Mouse (Mus musculus) ES-Bruce4 (cell line): ENCODE measurements around the gene Cage1.

Experiments
- CTCF ChIP-seq: IDR thresholded peaks from one replicate; pipeline ENCODE4 v1.8.1; 2011; ENCODE audit warnings: low read depth, low read length
- POLR2A ChIP-seq: IDR thresholded peaks from one replicate; pipeline ENCODE4 v1.8.1; 2011; ENCODE audit warnings: low read length; ENCODE audit not compliant: insufficient read depth

DNA sequence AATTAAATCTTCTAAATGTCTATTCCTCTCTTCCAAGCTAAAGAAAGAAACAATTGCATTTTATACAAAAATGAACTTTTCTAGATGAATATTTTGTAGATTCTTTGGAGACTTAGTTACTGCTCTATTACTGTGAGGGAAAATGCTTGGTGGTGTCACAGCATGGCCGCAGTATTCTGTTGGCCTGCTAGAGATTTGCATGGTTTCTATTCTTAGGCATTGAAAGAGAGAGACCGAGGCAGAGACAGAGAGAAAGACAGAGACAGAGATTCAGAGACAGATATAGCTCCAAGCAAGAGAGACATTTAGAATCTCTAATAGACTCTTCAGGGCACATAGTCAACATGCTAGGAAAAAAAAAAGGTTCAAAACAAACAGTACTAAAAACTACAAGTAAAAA lies 28.9 kb downstream of the Cage1 start:
- TF ChIP-seq CTCF (no peak), POLR2A (no peak)
